In the genomic region with DNA sequence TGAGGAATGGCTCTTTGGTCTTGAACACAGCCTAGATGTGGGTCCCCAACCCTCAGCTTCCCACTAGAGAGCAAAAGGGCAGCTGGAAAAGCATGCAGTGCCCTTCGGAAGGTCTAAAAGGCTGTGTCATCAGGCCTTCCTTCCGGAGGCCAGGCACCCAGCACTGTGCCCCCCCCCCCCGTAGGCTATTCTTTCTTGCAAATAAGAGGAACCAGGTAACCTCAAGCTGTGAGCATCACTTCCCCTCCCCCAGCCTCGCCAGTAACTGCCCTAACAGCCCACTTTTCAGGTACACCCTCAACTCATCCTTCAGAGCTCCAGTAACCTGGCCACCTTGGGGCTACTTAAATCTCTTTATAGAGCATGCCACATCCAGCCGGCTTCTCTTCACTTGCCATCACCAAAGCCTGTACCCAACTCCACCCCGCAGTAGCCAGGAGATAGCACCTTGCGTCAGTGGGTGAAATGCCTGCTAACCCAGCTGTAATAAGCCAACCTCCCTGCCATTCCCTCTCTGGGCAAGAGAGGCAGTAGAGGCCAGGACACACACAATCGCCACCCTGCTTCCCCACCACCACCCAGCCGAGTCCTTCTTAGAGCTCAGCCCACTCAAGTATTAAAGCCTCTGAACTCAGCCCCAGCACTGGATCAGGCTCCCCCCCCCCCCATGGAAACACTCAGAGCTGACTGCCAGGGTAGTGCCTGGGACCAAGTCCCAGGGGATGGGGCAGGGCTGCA, we compare ENCODE assay signal across 8 mouse cellular contexts. TPM values are rescaled to one million over a fixed set of nuclear protein-coding genes. Genes with fewer than 3 reads are reported as not detected.
DNase-seq lines count a peak whose midpoint lies in the region; ATAC-seq and TF ChIP-seq lines count a peak whose summit lies in the region.

No protein-coding gene starts in this region.

- DNase-seq in layer of hippocampus, adult 9-11 months: peak; percentile 41
- no peak for DNase-seq in layer of hippocampus, postnatal 36 days
- DNase-seq in adipocyte (ENCODE audit: low spot score): peak; percentile 79
- peak; percentile 61 for DNase-seq in liver, embryonic 11.5 days (ENCODE audit: low spot score)
- no peak for DNase-seq in right cerebral cortex, postnatal 14 days
- DNase-seq in layer of hippocampus, adult 9-10 months (ENCODE audit: low spot score): no peak

- peaks cover 45% of the 10 kb centered on the region for H3K79me2 ChIP-seq in myocyte (ENCODE audit: control insufficient read depth, insufficient read depth)

- ATAC-seq in hematopoietic stem cell, adult 5-6 weeks (replicated peaks in 1 of 2; ENCODE audit: insufficient read depth in 1 of 2, low FRiP score in 2 of 2, low TSS enrichment in 1 of 2, low read depth in 1 of 2, poor library complexity in 2 of 2, severe bottlenecking in 2 of 2): peak; percentile 63 to 67
- ATAC-seq in liver, embryonic 11.5 days (replicated peaks; ENCODE audit: low FRiP score): peak; percentile 66

- TF ChIP-seq POLR2A in myocyte (IDR thresholded peaks at IDR 0.05; ENCODE audit: insufficient read length, low read depth): no peak

- H3K9me3 ChIP-seq in liver, embryonic 11.5 days (ENCODE audit: control insufficient read depth, low read length): no peaks in the 10 kb centered on the region

- no peaks in the 10 kb centered on the region for H3K27me3 ChIP-seq in liver, embryonic 11.5 days (replicated peaks; ENCODE audit: control insufficient read depth, insufficient read depth, low read length)
- H3K27me3 ChIP-seq in myocyte (ENCODE audit: control insufficient read depth, insufficient read depth, insufficient read length): no peaks in the 10 kb centered on the region

- peaks cover 47% of the 10 kb centered on the region for H3K4me1 ChIP-seq in liver, embryonic 11.5 days (replicated peaks; ENCODE audit: control insufficient read depth, insufficient read depth, low read length)

- no peak overlapping the region for H3ac ChIP-seq in myocyte (ENCODE audit: control insufficient read depth, insufficient read length)

- peak overlapping the region; percentile 98 for H3K4me2 ChIP-seq in liver, embryonic 11.5 days
- peak overlapping the region; percentile 94 for H3K4me2 ChIP-seq in myocyte (ENCODE audit: low read depth)

- 19% methylated on average over 9 of the region's 9 CpGs for WGBS in liver, embryonic 11.5 days

- H3K36me3 ChIP-seq in liver, embryonic 11.5 days (ENCODE audit: control insufficient read depth, insufficient read depth, low read length): no peaks in the 10 kb centered on the region
- no peaks in the 10 kb centered on the region for H3K36me3 ChIP-seq in myocyte (ENCODE audit: control insufficient read depth, insufficient read depth)

- H3K4me3 ChIP-seq in liver, embryonic 11.5 days (ENCODE audit: low read depth, low read length): peak overlapping the region; percentile 84
- H3K4me3 ChIP-seq in myocyte: peak overlapping the region; percentile 70

- peak overlapping the region; percentile 74 for H3K9ac ChIP-seq in liver, embryonic 11.5 days (ENCODE audit: low read depth, low read length)

- peak overlapping the region; percentile 81 for H3K27ac ChIP-seq in liver, embryonic 11.5 days (ENCODE audit: low read depth, low read length)

TF ChIP-seq in myocyte, 11 proteins besides CTCF, POLR2A, EP300 and RAD21:
- no peak for TF ChIP-seq MYOG (IDR thresholded peaks at IDR 0.05; ENCODE audit: control insufficient read depth in 1 of 3, insufficient read depth in 1 of 3, insufficient read length in 2 of 3, low read depth in 2 of 3)
- no peak for TF ChIP-seq TCF12 (IDR thresholded peaks at IDR 0.05; ENCODE audit: insufficient read depth, poor library complexity, severe bottlenecking)
- no peak for TF ChIP-seq MAX (IDR thresholded peaks at IDR 0.05; ENCODE audit: low read depth)
TF ChIP-seq in myocyte: peak in this region for 0.

RNA-seq across cellular contexts. Expression of a gene that starts 1.6 kb away (rescaled TPM):
- total RNA-seq in layer of hippocampus, postnatal 36 days (2021): 10 to 100 TPM; 15.6 to 18.7 TPM
- 14.0 and 22.7 TPM in 2 replicates for total RNA-seq in hematopoietic stem cell, adult 5-6 weeks (2017)
- 48.2 and 51.5 TPM in 2 replicates for polyA plus RNA-seq in liver, embryonic 11.5 days (2014; fragmentation: Nextera tagmentation; extraction: Ambion mirVana)
- polyA plus RNA-seq in myocyte (2012; fragmentation: generic; extraction: Trizol): 34.3 TPM

Comparison
In these comparisons a context has a peak if more than half of its experiments do, and no peak if none do; other contexts are left out.
1. DNase-seq: peak in layer of hippocampus, adult 9-11 months (single experiment), adipocyte (single experiment) and liver, embryonic 11.5 days (single experiment); none in layer of hippocampus, postnatal 36 days (0 of 2), right cerebral cortex, postnatal 14 days (single experiment) and layer of hippocampus, adult 9-10 months (single experiment).